Mouse (Mus musculus): Measurements from ENCODE around the gene Xpr1.

GRCm38 (mm10) chr1:155239962-155240717 lies 177.1 kb downstream of the Xpr1 start:
- TF ChIP-seq POLR2A (IDR thresholded peaks at IDR 0.05; ENCODE audit: control insufficient read depth, low read depth, low read length): no peak
- TF ChIP-seq CTCF (IDR thresholded peaks at IDR 0.05; ENCODE audit: control insufficient read depth, insufficient read depth, insufficient replicate concordance, low read depth, low read length): no peak

All from testis, adult 2 months (tissue).